Mouse (Mus musculus) E14TG2a.4 (cell line): Measurements from ENCODE around the gene Ctsz.

Experiments
- CTCF ChIP-seq: conservative IDR thresholded peaks from 2 replicates; pipeline ENCODE4 v1.5.1; 2014; ENCODE audit warnings: low read length
- NANOG ChIP-seq: IDR thresholded peaks from 2 replicates; pipeline ENCODE4 v1.6.1; 2014; ENCODE audit warnings: borderline replicate concordance, low read length, mixed read lengths

DNA sequence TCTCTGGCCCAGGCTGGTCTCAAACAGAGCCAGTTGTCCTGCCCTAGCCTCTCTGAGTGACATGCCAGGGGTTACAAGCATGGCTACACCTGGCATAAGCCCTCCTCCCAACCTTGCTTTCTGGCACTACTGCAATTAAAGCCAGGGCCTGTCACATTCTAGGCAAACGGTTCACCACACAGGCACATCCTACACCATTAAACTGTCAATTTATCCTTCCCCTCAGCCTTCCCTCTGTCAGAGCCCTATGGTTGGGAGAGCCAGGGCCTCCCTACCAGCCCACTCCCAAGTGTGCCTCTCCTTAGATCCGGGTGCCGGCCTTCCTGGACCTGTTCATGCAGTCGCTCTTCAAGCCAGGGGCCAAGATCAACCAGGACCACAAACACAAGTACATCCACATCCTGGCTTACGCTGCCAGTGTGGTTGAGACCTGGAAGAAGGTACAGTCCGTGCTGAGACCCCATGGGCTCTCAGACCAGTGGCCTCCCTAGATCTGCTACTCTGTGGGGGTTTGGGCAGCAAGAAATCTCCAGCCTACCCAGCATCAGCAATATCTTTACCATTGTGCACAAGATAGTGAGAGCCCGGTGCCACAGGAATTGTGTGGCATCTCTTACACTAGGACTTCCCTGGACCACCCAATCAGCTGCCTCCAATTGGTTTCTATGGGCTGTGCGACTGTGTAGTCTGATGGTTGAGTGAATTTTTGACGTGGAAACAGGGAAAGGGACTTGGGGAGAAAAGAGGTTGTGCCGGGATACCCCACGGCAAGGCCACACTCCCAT, 14.3 kb downstream of the Ctsz start:
- TF ChIP-seq CTCF (no peak), NANOG (no peak)
